Mouse (Mus musculus): ENCODE results near the gene Mmp19.

GRCm38 (mm10) chr10:128779011-128779795, 11.5 kb upstream of the Mmp19 start:
- TF ChIP-seq E2F4 (IDR thresholded peaks at IDR 0.05; ENCODE audit: borderline replicate concordance, low read depth, low read length) (no peak), SIN3A (IDR thresholded peaks at IDR 0.05; ENCODE audit: low read length) (no peak; the same call in 1 of the 2 replicates), GABPA (IDR thresholded peaks at IDR 0.05; ENCODE audit: low read depth, low read length) (no peak), CTCF (IDR thresholded peaks at IDR 0.05 in 2 of 3, conservative IDR thresholded peaks at IDR 0.05 in 1 of 3; ENCODE audit: control insufficient read depth in 1 of 3, insufficient read depth in 1 of 3, low read depth in 2 of 3, low read length in 3 of 3, poor library complexity in 1 of 3, severe bottlenecking in 1 of 3) (no peak), POLR2A (IDR thresholded peaks at IDR 0.05; ENCODE audit: control insufficient read depth in 1 of 2, insufficient read depth in 1 of 2, low read depth in 1 of 2, low read length in 2 of 2, poor library complexity in 1 of 2) (no peak)

Data from MEL (cell line).